Mouse (Mus musculus) heart, embryonic 15.5 days (tissue): Measurements from ENCODE around the gene Naaladl1. TPM values are rescaled to one million over a fixed set of nuclear protein-coding genes. Genes with fewer than 3 reads are reported as not detected.
"Not testable (repeated sequence)": the region's sequence is repeated elsewhere in the genome, so short reads cannot be mapped to it uniquely, and the experiment has no call there.

Source experiments
- ATAC-seq: fragments of 200-750 bp; cut with Nextera tagmentation; replicated peaks from 2 replicates; pipeline ENCODE4 v1.8.0; 2017; ENCODE audit warnings: low read depth, moderate TSS enrichment; ENCODE audit not compliant: insufficient number of reproducible peaks, insufficient read depth, low FRiP score
- H3K27ac ChIP-seq: fragments of 300-500 bp; sonication (generic); 2 replicates; pipeline ENCODE4 v1.5.1; 2015; ENCODE audit warnings: mild to moderate bottlenecking, inconsistent platforms
- H3K27me3 ChIP-seq: fragments of 300-500 bp; sonication (generic); 2 replicates; pipeline ENCODE4 v1.6.1; 2015; ENCODE audit warnings: inconsistent platforms
- H3K36me3 ChIP-seq: fragments of 300-500 bp; sonication (generic); 2 replicates; pipeline ENCODE4 v1.6.1; 2015; ENCODE audit warnings: mild to moderate bottlenecking, inconsistent platforms
- H3K4me1 ChIP-seq: fragments of 300-500 bp; sonication (generic); replicated peaks from 2 replicates; pipeline ENCODE4 v1.6.1; 2015; ENCODE audit warnings: inconsistent platforms
- H3K4me2 ChIP-seq: fragments of 300-500 bp; sonication (generic); 2 replicates; pipeline ENCODE4 v1.6.1; 2015; ENCODE audit warnings: inconsistent platforms, mild to moderate bottlenecking, moderate library complexity
- H3K4me3 ChIP-seq: fragments of 300-500 bp; sonication (generic); 2 replicates; pipeline ENCODE4 v1.5.1; 2015; ENCODE audit warnings: mild to moderate bottlenecking, inconsistent platforms
- H3K9ac ChIP-seq: fragments of 300-500 bp; sonication (generic); 2 replicates; pipeline ENCODE4 v1.6.1; 2015; ENCODE audit warnings: mild to moderate bottlenecking, inconsistent platforms
- H3K9me3 ChIP-seq: fragments of 300-500 bp; sonication (generic); replicated peaks from 2 replicates; pipeline ENCODE4 v1.6.1; 2016; ENCODE audit warnings: inconsistent platforms
- WGBS: fragments of 180-500 bp; shearing (Covaris S2); methylation state at CpG from one replicate; pipeline ENCODE4 v1.1.7; 2015; ENCODE audit warnings: mixed read lengths; 5-methylcytosine and 5-hydroxymethylcytosine counted together
- polyA plus RNA-seq: library from polyadenylated mRNA; unstranded; fragments of >200 nt; fragmentation: Nextera tagmentation; extraction: Ambion mirVana; gene quantifications from 2 replicates; pipeline ENCODE4 v1.2.1, GENCODE M21; 2015

Gene Naaladl1
- polyA plus RNA-seq, 1 experiment from 2014 or later, result 0.21 TPM

DNA sequence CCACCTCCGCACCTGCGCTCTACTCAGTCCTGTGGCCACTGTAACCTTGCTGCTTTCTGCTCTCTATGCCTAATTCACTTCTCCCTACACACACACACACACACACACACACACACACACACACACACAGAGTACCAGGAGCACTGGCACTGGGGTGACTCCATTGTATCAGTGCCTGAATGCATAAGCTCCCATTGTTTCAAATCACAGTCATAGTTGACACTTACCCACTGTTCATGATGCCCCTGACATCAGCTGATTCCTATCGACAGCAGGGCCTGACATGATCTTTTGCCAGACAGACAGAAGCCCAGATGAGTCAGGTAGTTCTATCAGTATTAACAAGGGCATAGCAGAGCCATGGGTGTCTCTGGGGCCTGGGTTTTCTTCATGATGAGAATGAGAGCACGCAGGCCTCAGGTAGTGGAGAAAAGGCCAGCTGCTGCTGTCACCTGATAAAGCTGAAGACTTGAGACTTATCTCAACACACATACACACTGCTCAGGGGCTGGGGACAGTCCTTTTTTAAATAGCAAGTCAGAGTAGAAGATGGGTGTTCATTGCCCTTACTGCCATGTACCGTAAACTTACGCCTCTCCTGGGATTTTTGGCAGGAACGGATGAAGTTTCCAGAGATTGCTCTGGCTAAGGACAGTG lies 26.7 kb downstream of the Naaladl1 start:
- WGBS, result 80% methylated on average over 7 of the region's 7 CpGs
- no peak overlapping the region for H3K27ac ChIP-seq

DNA sequence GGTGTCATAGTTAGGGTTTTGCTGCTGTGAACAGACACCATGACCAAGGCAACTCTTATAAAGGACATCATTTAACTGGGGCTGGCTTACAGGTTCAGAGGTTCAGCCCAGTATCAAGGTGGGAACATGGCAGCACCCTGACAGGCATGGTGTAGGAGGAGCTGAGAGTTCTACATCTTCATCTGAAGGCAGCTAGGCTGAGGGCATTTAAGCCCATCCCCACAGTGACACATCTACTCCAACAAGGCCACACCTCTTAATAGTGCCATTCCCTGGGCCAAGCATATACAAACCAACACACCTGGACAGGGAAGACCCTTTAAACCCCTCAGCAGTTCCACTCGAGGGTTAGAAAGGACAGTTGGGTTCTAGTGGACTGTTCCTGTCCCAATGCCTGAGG lies 27.6 kb downstream of the Naaladl1 start:
- H3K27ac ChIP-seq, H3K27me3 ChIP-seq, H3K4me1 ChIP-seq, H3K4me3 ChIP-seq, H3K9me3 ChIP-seq, H3K36me3 ChIP-seq, ATAC-seq, H3K9ac ChIP-seq, H3K4me2 ChIP-seq: not testable (repeated sequence)
- WGBS, result 15% methylated on average over 1 of the region's 1 CpGs

More for the DNA sequence above, 26.7 kb downstream of the Naaladl1 start:
- Histone ChIP-seq H3K4me1 (0 out of 2 replicates have a peak, but pooled peaks cover 2% of the 10 kb centered on the region), H3K9ac (no peak overlapping the region), H3K27me3 (no peaks in the 10 kb centered on the region), H3K4me3 (no peak overlapping the region), H3K4me2 (no peak overlapping the region), H3K9me3 (no peaks in the 10 kb centered on the region), H3K36me3 (peaks cover 6% of the 10 kb centered on the region; the same call in 1 of the 2 replicates)
- no peak for ATAC-seq

DNA sequence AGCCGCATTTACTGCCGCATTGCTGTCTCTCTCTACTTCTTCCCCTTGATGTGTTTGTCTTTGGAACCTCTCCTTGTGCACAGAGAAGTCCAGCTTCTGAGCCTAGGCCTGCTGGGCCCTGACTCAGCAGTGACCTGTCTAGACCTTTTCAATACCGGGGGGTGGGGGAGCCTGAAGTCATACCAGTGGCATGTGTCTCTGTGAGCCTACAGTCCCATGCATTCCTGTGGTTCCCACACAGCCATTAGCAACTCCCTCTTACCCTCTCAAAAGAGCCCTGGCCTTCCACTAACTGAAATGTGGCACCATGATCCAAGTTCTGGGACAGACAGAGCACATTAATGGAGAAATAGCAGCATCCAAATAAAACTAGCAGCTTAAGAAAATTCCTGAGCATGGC lies 30.8 kb downstream of the Naaladl1 start:
- no peak overlapping the region for H3K4me3 ChIP-seq
- no peak overlapping the region for H3K9ac ChIP-seq
- H3K9me3 ChIP-seq, result no peaks in the 10 kb centered on the region
- WGBS, result 78% methylated on average over 3 of the region's 3 CpGs
- H3K4me2 ChIP-seq, result no peak overlapping the region
- peaks cover 8% of the 10 kb centered on the region for H3K4me1 ChIP-seq
- no peak for ATAC-seq
- peaks cover 7% of the 10 kb centered on the region; the same call in 1 of the 2 replicates for H3K36me3 ChIP-seq
- H3K27me3 ChIP-seq, result no peaks in the 10 kb centered on the region
- no peak overlapping the region for H3K27ac ChIP-seq

DNA sequence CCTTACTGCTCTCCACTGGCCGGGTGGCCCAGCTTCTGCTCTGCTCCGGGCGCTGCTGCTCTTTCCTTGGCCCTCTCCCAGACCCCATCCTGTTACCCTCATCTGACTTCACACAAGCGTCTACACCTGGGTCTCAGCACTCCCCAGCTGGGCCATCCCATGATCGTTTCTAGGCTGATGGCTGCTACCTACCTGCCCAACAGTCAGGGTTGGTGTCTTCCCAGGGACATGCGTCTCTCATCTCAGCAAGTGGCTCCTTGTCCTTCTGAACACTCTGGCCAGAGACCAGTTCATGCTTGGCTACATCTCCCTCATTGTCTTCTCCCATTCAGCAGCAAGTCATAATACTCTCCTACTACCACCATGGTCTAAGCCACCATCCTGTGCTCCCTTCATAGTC lies 34.1 kb downstream of the Naaladl1 start:
- H3K9me3 ChIP-seq, result no peaks in the 10 kb centered on the region
- WGBS, result 90% methylated on average over 6 of the region's 6 CpGs
- H3K9ac ChIP-seq, result peak overlapping the region; percentile 84
- H3K4me3 ChIP-seq, result peak overlapping the region; percentile 70; the same call in 1 of the 2 replicates
- peak overlapping the region; percentile 94; the same call in 1 of the 2 replicates for H3K4me2 ChIP-seq
- H3K4me1 ChIP-seq, result peaks cover 12% of the 10 kb centered on the region
- ATAC-seq, result no peak
- no peaks in the 10 kb centered on the region for H3K27me3 ChIP-seq
- H3K36me3 ChIP-seq, result 0 out of 2 replicates have a peak, but pooled peaks cover 4% of the 10 kb centered on the region
- H3K27ac ChIP-seq, result no peak overlapping the region

DNA sequence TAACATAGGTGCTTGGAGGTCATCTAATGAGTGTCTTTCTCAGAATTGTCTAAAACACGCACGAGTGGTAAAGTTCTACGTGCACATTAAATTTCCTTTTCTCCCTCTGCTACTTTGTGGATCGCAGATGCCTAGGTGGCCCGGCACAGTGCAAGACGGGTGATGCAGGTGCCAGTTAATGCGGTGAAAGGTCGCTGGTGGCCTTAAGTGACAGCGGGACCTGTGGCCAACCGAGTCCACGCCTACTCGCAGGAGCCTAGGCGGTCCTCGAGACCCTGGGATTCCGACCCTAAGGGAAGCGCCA lies 34.7 kb downstream of the Naaladl1 start:
- H3K27me3 ChIP-seq, result no peaks in the 10 kb centered on the region
- peak overlapping the region; percentile 70 for H3K4me3 ChIP-seq
- 0 out of 2 replicates have a peak, but pooled peaks cover 4% of the 10 kb centered on the region for H3K36me3 ChIP-seq
- peaks cover 12% of the 10 kb centered on the region for H3K4me1 ChIP-seq
- H3K9ac ChIP-seq, result peak overlapping the region; percentile 84
- peak overlapping the region; percentile 93 for H3K27ac ChIP-seq
- peak overlapping the region; percentile 94 for H3K4me2 ChIP-seq
- 6% methylated on average over 16 of the region's 16 CpGs for WGBS
- H3K9me3 ChIP-seq, result no peaks in the 10 kb centered on the region
- no peak for ATAC-seq

DNA sequence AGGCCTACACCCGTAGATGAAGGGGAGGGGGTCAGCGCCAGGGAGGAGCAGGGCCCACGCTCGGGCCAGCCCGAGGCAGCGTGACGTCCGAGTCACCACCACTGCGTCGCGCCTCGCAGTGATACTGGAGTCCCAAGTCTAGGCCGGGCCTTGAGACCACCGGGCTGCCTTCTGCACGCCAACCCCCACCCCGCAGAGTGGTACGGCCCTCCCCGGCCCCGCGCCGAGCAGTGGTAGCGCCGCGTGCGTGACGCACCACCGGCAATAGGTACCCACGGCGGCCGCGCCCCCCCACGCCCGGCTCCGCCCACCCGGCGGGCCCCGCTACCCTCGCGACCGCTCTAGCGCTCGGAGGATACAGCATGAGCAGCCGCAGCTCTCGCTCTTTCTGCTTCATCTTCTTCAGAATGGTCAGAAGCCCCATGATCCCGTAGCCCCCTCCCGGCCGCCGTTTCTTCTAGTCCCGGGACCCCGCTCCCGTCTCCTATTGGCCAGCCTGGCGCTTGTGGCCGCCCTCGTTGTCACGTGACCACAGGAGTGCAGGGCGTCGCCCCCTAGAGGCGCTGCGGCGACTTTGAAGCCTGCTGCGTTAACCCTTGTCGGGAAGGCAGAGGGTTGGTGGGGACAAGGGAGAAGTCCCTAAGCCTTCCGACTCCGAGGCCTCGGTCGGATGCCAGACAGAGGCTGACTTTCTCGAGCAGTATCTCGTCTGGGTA lies 35.3 kb downstream of the Naaladl1 start, which contains the start of gene Batf2:
TSS of gene Batf2 (plus strand) at position 306 of the 716 bp plus-strand sequence.
- no peaks in the 10 kb centered on the region for H3K9me3 ChIP-seq
- H3K36me3 ChIP-seq, result 0 out of 2 replicates have a peak, but pooled peaks cover 4% of the 10 kb centered on the region
- ATAC-seq, result peak; percentile 89
- peak within 1 kb of the TSS; percentile 70 for H3K4me3 ChIP-seq
- WGBS, result under 1% methylated on average over 63 of the region's 68 CpGs
- peak within 1 kb of the TSS; percentile 93 for H3K27ac ChIP-seq
- H3K4me2 ChIP-seq, result peak within 1 kb of the TSS; percentile 94
- H3K9ac ChIP-seq, result peak within 1 kb of the TSS; percentile 84
- H3K27me3 ChIP-seq, result no peaks in the 10 kb centered on the region
- H3K4me1 ChIP-seq, result peaks cover 12% of the 10 kb centered on the region

DNA sequence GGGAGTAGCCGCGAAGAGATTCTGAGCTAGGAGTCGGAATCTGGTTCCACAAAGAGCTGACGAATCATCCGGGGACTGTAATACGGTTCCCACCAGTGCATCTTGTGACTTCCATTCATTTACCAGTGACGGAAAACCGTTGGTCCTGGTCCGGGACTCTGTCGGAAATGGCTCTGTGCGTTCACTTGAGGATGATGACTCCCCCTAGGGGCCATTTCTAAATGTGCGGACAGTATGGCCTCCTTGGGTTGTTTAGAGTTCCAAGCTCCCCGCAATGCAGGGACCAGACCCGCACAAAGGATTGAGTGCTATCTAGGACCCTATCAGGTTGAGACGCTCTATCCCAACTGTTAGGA lies 35.8 kb downstream of the Naaladl1 start, which contains the start of gene Arl2:
TSS of gene Arl2 (minus strand) at position 155 of the 356 bp plus-strand sequence.
- Histone ChIP-seq H3K4me2 (peak within 1 kb of the TSS; percentile 94), H3K9me3 (no peaks in the 10 kb centered on the region), H3K27me3 (no peaks in the 10 kb centered on the region), H3K9ac (peak within 1 kb of the TSS; percentile 84), H3K4me1 (peaks cover 12% of the 10 kb centered on the region), H3K27ac (peak within 1 kb of the TSS; percentile 93), H3K36me3 (0 out of 2 replicates have a peak, but pooled peaks cover 4% of the 10 kb centered on the region), H3K4me3 (peak within 1 kb of the TSS; percentile 70)
- under 1% methylated on average over 15 of the region's 15 CpGs for WGBS
- ATAC-seq, result peak; percentile 68

DNA sequence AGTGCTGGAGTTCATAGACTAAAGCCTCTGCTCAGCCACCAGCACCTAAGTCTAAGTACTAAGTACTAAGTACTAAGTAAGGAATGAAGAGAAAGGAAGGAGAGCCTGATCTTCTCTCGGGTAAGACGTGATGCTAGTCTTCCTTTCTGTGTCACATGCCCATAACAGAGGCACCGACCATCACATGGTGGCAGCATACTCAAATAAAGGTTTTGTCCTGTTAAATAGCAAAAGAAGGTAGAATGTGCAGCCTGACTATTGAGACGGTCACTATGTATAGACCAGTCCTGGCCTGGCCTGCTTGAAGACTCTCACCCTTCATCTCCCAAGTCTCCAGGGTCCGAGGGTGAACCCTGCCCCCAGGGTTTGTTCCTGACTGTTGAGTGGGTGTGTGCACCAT lies 39.3 kb downstream of the Naaladl1 start:
- Histone ChIP-seq H3K27ac (no peak overlapping the region), H3K4me2 (no peak overlapping the region), H3K36me3 (no peaks in the 10 kb centered on the region), H3K9ac (no peak overlapping the region), H3K4me1 (peaks cover 11% of the 10 kb centered on the region), H3K4me3 (no peak overlapping the region), H3K27me3 (peaks cover 3% of the 10 kb centered on the region; the same call in 1 of the 2 replicates), H3K9me3 (no peaks in the 10 kb centered on the region)
- 72% methylated on average over 5 of the region's 5 CpGs for WGBS
- no peak for ATAC-seq

DNA sequence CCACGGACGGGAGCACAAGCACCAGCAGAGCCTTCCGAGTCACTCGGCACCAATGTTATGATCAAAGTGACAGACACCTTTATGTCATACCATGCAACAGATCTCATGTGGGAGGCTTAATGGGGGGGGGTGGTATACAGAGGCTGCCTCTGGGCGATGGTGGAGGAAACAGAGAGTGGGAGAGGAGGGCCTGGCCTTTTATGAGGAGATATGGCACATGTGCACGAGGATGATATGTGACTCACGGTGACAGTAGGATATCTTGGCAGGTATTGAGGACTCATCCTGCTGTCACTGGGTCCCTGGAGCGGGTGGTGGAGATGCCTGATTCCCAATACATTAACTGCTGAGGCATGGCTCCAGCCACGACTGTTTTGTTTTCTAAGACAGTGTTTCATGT lies 49.6 kb downstream of the Naaladl1 start:
- 0 out of 2 replicates have a peak, but pooled peaks cover 3% of the 10 kb centered on the region for H3K27me3 ChIP-seq
- no peaks in the 10 kb centered on the region for H3K4me1 ChIP-seq
- no peak overlapping the region for H3K27ac ChIP-seq
- H3K9me3 ChIP-seq, result no peaks in the 10 kb centered on the region
- no peak overlapping the region for H3K9ac ChIP-seq
- 77% methylated on average over 9 of the region's 9 CpGs for WGBS
- no peak overlapping the region for H3K4me2 ChIP-seq
- no peaks in the 10 kb centered on the region for H3K36me3 ChIP-seq
- ATAC-seq, result no peak
- no peak overlapping the region for H3K4me3 ChIP-seq

DNA sequence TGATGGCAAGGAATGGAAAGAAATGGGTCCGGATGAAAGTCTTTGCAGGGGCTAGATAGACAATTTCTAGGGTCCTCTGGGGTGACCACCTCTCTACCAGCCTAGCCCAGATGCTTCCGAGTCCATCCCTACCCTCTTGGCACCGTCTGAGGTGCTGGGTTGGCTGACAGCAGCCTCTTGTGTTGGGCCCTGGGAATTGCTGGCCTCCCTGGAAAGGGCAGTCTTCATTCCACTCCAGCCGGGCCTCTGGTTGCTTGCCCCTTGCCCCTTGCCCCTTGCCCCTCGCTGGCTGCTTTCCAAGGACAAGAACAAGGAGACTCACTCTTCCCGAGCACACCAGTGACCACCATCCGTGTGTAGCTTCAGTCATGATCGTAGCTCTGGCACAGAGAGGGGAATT lies 50.8 kb downstream of the Naaladl1 start:
- ATAC-seq, result no peak
- no peak overlapping the region for H3K9ac ChIP-seq

DNA sequence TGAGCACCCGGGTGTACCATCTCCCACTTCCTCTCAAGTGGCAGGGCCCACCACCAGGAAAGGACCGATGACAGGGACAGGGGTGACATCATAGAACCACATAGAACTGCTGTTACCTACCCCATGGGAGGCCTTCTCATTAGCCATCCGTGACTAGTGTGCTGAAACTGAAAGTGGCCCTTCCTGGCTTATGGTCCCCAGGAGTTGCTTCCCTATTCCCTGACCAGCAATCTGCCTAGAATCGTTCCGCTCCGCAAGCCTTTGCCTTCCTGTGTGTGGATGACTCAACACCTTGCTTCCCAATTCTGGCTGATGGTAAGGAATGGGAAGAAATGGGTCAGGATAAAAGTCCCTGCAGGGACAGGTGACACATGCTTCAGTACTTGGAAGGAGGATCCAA lies 51.6 kb downstream of the Naaladl1 start:
- Histone ChIP-seq H3K27me3 (0 out of 2 replicates have a peak, but pooled peaks cover 3% of the 10 kb centered on the region), H3K27ac (no peak overlapping the region), H3K4me1 (no peaks in the 10 kb centered on the region), H3K4me2 (no peak overlapping the region), H3K4me3 (no peak overlapping the region), H3K9me3 (no peaks in the 10 kb centered on the region), H3K9ac (no peak overlapping the region), H3K36me3 (no peaks in the 10 kb centered on the region)
- ATAC-seq, result no peak
- 59% methylated on average over 6 of the region's 6 CpGs for WGBS

More for the DNA sequence above, 50.8 kb downstream of the Naaladl1 start:
- H3K9me3 ChIP-seq, result no peaks in the 10 kb centered on the region
- H3K4me2 ChIP-seq, result no peak overlapping the region
- H3K27ac ChIP-seq, result no peak overlapping the region
- no peaks in the 10 kb centered on the region for H3K4me1 ChIP-seq
- no peaks in the 10 kb centered on the region for H3K36me3 ChIP-seq
- H3K4me3 ChIP-seq, result no peak overlapping the region
- H3K27me3 ChIP-seq, result 0 out of 2 replicates have a peak, but pooled peaks cover 3% of the 10 kb centered on the region
- 63% methylated on average over 8 of the region's 8 CpGs for WGBS
